Mouse (Mus musculus): ENCODE measurements around the gene Mettl2. TPM values are rescaled to one million over a fixed set of nuclear protein-coding genes. Genes with fewer than 3 reads are reported as not detected.

Gene Mettl2
- total RNA-seq, 2 experiments from 2014 or later = 12.0 to 16.3 TPM

DNA sequence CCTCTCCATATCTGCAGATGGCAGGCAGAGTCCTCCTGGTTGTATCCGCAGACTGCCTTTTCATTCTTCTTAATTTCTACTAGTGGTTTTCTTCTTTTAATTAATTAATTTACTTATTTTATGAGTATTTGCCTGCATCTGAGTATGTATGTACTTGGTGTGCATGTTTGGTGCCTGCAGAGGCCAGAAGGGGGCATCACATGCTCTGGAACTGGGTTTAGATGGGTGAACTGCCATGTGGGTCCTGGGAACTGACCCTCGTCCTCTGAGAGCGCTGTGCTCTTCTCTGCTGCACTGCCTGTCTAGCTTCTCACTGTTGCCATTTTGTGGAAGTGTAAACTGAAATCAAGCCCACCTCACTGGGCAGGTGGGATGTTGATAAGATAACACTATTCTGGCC is 58.5 kb downstream of the Mettl2 start:
- no peak for DNase-seq (ENCODE audit: low spot score in 2 of 2)
- intact Hi-C loops (cut with DNase I) = no loop called here

Other genes starting within 250 kb of the Mettl2 start
- 1 to 10 TPM in 1 of 2 experiments, under 1 TPM in 1; 0.98 to 1.4 TPM for gene Efcab3, start 62.8 kb upstream of the Mettl2 start, total RNA-seq (2021)
- not detected for gene Gm10842, start 20.5 kb downstream of the Mettl2 start, total RNA-seq (2021)
- gene Tlk2, start 52.4 kb downstream of the Mettl2 start, total RNA-seq (2021) = 10 to 100 TPM; 54.4 to 54.7 TPM
- gene Mrc2, start 166.2 kb downstream of the Mettl2 start, total RNA-seq (2021) = 1 to 10 TPM; 5.7 to 9.1 TPM

All from left cerebral cortex, postnatal 25 days (tissue).